Mouse (Mus musculus): ENCODE measurements around the gene Rin2. TPM values are rescaled to one million over a fixed set of nuclear protein-coding genes. Genes with fewer than 3 reads are reported as not detected.

Gene Rin2
- polyA plus RNA-seq, 1 experiment from 2014 or later, result 21.4 TPM

DNA sequence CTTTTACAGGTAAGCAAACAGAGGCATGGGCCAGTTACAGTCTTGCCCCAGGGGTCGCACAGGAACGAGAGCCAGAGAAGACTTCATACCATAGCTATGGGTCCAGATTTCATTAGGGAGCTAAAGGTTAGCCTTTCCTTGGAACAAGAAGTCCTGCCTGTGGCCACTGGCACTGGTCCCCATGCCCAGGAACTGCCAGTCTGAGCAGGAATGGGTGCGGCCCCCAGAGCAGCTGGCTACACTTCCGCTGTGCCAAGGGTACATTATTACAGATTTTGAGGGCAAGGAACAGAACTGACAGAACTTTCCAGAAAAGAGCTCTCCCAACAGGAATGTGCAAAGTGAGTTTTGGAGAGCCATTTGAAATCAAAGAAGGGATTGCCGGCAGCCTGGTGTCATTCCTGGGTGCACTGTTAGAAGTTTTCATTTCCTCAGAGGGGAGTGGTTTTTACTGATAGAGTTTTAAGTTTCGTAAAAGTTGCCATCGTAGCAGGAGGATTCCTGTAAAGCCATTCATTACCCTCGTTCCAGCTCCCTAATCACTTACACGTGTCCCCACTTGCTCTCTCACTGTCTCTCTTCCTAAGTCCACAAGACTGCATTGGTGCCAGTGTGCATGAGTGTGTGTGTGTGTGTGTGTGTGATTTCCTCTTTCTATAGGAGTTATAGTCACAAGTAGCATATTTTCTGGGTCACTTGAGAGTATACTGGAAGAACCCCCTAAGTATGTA is 126.5 kb downstream of the Rin2 start:
- H3K27me3 ChIP-seq (ENCODE audit: control insufficient read depth, insufficient read depth, low read length), result no peaks in the 10 kb centered on the region
- H3K36me3 ChIP-seq (ENCODE audit: control insufficient read depth, insufficient read depth), result peaks cover 6% of the 10 kb centered on the region; the same call in 1 of the 2 replicates
- H3K4me2 ChIP-seq (ENCODE audit: low read depth, low read length), result no peak overlapping the region
- H3K9me3 ChIP-seq (replicated peaks; ENCODE audit: control insufficient read depth, low read length), result no peaks in the 10 kb centered on the region
- H3K4me1 ChIP-seq (ENCODE audit: control insufficient read depth, insufficient read depth, low read length), result no peaks in the 10 kb centered on the region
- no peak overlapping the region for H3K27ac ChIP-seq (ENCODE audit: low read length)
- 84% methylated on average over 9 of the region's 9 CpGs for WGBS
- no peak for ATAC-seq (replicated peaks; ENCODE audit: extremely low read depth, insufficient read depth, low FRiP score)
- H3K9ac ChIP-seq (ENCODE audit: low read length), result no peak overlapping the region
- no peak overlapping the region for H3K4me3 ChIP-seq (ENCODE audit: low read length)

DNA sequence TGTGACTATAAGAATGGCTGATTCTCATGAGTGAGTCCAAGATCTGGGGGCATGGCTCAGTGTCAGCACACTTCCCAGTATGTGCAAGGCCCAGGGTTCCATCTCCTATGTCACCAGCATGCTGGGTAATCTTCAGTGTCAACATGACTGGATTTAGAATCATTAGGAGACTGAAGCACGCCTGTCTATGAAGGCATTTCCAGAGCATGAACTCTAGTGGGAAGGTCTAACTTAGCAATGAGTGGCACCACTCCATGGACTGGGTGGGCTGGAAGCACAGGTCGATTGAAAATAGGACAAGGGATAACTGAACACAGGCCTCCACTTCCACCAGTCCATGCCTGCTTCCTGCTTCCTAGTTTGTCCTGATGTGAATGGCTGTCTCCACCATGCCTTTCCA is 127.6 kb downstream of the Rin2 start:
- Histone ChIP-seq H3K4me1 (ENCODE audit: control insufficient read depth, insufficient read depth, low read length) (peaks cover 3% of the 10 kb centered on the region; the same call in 1 of the 2 replicates), H3K9ac (ENCODE audit: low read length) (no peak overlapping the region), H3K36me3 (ENCODE audit: control insufficient read depth, insufficient read depth) (peaks cover 6% of the 10 kb centered on the region; the same call in 1 of the 2 replicates), H3K27me3 (ENCODE audit: control insufficient read depth, insufficient read depth, low read length) (no peaks in the 10 kb centered on the region), H3K9me3 (replicated peaks; ENCODE audit: control insufficient read depth, low read length) (no peaks in the 10 kb centered on the region), H3K4me2 (ENCODE audit: low read depth, low read length) (no peak overlapping the region), H3K4me3 (ENCODE audit: low read length) (no peak overlapping the region), H3K27ac (ENCODE audit: low read length) (no peak overlapping the region)
- 76% methylated on average over 2 of the region's 2 CpGs for WGBS
- no peak for ATAC-seq (replicated peaks; ENCODE audit: extremely low read depth, insufficient read depth, low FRiP score)

DNA sequence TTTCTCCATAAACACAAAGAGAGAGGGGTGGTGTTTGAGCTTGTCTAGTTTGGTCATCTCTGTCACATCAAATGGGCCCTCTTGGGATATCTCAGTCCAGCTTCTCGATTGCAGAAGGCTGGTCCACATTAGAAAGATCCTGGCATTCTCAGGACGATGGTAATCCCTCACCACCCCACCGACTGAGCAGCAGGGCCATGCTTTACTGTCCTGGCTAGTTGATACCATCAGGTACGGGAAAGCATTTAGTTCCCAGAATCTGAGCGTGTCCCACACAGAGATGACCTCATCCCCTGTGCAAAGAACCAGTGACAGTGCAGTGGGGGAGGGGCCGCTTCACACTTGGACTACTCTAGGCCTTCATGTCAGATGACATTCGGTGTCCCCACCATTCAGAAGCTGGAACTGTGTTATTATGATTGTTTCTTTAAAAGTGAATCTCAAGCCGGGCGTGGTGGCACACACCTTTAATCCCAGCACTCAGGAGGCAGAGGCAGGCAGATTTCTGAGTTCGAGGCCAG is 128.9 kb downstream of the Rin2 start:
- H3K36me3 ChIP-seq (ENCODE audit: control insufficient read depth, insufficient read depth), result peaks cover 6% of the 10 kb centered on the region; the same call in 1 of the 2 replicates
- H3K4me1 ChIP-seq (ENCODE audit: control insufficient read depth, insufficient read depth, low read length), result peaks cover 3% of the 10 kb centered on the region; the same call in 1 of the 2 replicates
- H3K27me3 ChIP-seq (ENCODE audit: control insufficient read depth, insufficient read depth, low read length), result no peaks in the 10 kb centered on the region
- H3K9me3 ChIP-seq (replicated peaks; ENCODE audit: control insufficient read depth, low read length), result no peaks in the 10 kb centered on the region
- 89% methylated on average over 10 of the region's 10 CpGs for WGBS
- no peak overlapping the region for H3K27ac ChIP-seq (ENCODE audit: low read length)
- no peak overlapping the region for H3K9ac ChIP-seq (ENCODE audit: low read length)
- H3K4me3 ChIP-seq (ENCODE audit: low read length), result no peak overlapping the region
- no peak overlapping the region for H3K4me2 ChIP-seq (ENCODE audit: low read depth, low read length)
- no peak for ATAC-seq (replicated peaks; ENCODE audit: extremely low read depth, insufficient read depth, low FRiP score)

DNA sequence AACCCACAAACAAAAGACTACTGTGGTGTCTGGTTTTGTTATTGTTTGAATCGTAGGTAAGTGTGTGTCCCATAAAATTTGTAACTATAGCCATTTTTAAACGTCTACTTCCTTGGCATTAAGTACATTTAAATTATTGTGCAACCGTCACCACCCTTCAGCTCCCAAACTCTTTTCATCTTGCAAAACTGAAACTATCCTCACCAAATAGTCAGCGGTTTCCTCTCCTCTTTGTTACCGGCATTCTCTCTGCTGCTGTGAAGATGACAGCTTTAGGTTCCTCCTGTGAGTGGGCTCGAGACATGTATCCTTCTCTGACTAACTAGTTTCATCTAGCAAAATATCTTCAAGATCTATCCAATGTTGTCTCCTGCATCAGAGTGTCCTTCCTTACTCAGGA is 129.5 kb downstream of the Rin2 start:
- no peak for ATAC-seq (replicated peaks; ENCODE audit: extremely low read depth, insufficient read depth, low FRiP score)

DNA sequence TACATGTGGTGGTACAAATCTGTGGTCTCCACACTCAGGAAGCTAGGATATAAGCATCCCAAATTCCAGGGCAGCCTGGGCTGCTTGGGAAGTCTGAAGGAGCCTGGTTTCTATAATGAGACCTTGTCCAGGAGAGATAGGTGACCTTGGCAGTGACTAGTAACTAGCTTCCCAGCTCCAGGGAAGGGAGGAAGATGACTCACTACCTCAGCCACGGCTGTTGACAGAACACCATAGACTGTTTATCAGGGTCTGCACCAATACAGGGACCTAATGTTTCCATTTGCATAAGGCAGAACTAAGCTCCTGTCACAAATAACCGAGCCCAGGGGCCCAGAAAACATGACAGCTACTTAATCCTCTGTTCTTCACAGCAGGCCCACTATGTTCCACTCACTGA is 132.3 kb downstream of the Rin2 start:
- Histone ChIP-seq H3K4me3 (ENCODE audit: low read length) (no peak overlapping the region), H3K27me3 (ENCODE audit: control insufficient read depth, insufficient read depth, low read length) (no peaks in the 10 kb centered on the region), H3K9me3 (replicated peaks; ENCODE audit: control insufficient read depth, low read length) (no peaks in the 10 kb centered on the region), H3K9ac (ENCODE audit: low read length) (no peak overlapping the region), H3K36me3 (ENCODE audit: control insufficient read depth, insufficient read depth) (peaks cover 6% of the 10 kb centered on the region; the same call in 1 of the 2 replicates), H3K27ac (ENCODE audit: low read length) (no peak overlapping the region; the same call in 1 of the 2 replicates), H3K4me1 (ENCODE audit: control insufficient read depth, insufficient read depth, low read length) (peaks cover 3% of the 10 kb centered on the region; the same call in 1 of the 2 replicates), H3K4me2 (ENCODE audit: low read depth, low read length) (no peak overlapping the region)
- no peak for ATAC-seq (replicated peaks; ENCODE audit: extremely low read depth, insufficient read depth, low FRiP score)
- WGBS, result 34% methylated on average over 2 of the region's 2 CpGs

More for the DNA sequence above, 129.5 kb downstream of the Rin2 start:
- no peak overlapping the region for H3K27ac ChIP-seq (ENCODE audit: low read length)
- H3K4me3 ChIP-seq (ENCODE audit: low read length), result no peak overlapping the region
- peaks cover 6% of the 10 kb centered on the region; the same call in 1 of the 2 replicates for H3K36me3 ChIP-seq (ENCODE audit: control insufficient read depth, insufficient read depth)
- no peak overlapping the region for H3K9ac ChIP-seq (ENCODE audit: low read length)
- 87% methylated on average over 6 of the region's 6 CpGs for WGBS
- no peaks in the 10 kb centered on the region for H3K27me3 ChIP-seq (ENCODE audit: control insufficient read depth, insufficient read depth, low read length)
- no peak overlapping the region for H3K4me2 ChIP-seq (ENCODE audit: low read depth, low read length)
- H3K4me1 ChIP-seq (ENCODE audit: control insufficient read depth, insufficient read depth, low read length), result peaks cover 3% of the 10 kb centered on the region; the same call in 1 of the 2 replicates
- H3K9me3 ChIP-seq (replicated peaks; ENCODE audit: control insufficient read depth, low read length), result no peaks in the 10 kb centered on the region

DNA sequence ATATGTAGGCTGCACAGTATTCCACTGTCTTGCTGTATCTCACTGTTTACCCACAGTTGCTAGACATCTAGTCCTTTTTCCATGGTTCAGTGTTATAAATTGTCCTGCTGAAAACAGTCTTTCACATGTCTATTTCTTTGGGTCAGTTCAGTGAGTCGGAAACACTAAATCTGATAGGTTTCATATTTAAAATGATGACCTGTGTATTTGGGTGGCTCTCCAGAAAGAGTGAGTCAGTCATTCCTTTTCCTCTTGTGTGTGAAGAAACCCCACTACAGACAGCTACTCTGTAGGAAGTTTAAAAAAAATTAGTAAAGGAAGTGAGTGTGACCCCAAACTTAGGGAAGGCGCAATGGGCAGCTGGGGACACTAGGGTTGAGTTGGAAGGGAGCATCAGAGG is 133.2 kb downstream of the Rin2 start:
- H3K4me2 ChIP-seq (ENCODE audit: low read depth, low read length), result no peak overlapping the region
- no peaks in the 10 kb centered on the region for H3K27me3 ChIP-seq (ENCODE audit: control insufficient read depth, insufficient read depth, low read length)
- ATAC-seq (replicated peaks; ENCODE audit: extremely low read depth, insufficient read depth, low FRiP score), result no peak
- H3K9ac ChIP-seq (ENCODE audit: low read length), result no peak overlapping the region
- H3K36me3 ChIP-seq (ENCODE audit: control insufficient read depth, insufficient read depth), result peaks cover 6% of the 10 kb centered on the region; the same call in 1 of the 2 replicates
- 89% methylated on average over 2 of the region's 2 CpGs for WGBS
- no peaks in the 10 kb centered on the region for H3K9me3 ChIP-seq (replicated peaks; ENCODE audit: control insufficient read depth, low read length)
- no peak overlapping the region for H3K27ac ChIP-seq (ENCODE audit: low read length)
- no peak overlapping the region for H3K4me3 ChIP-seq (ENCODE audit: low read length)
- peaks cover 3% of the 10 kb centered on the region; the same call in 1 of the 2 replicates for H3K4me1 ChIP-seq (ENCODE audit: control insufficient read depth, insufficient read depth, low read length)

DNA sequence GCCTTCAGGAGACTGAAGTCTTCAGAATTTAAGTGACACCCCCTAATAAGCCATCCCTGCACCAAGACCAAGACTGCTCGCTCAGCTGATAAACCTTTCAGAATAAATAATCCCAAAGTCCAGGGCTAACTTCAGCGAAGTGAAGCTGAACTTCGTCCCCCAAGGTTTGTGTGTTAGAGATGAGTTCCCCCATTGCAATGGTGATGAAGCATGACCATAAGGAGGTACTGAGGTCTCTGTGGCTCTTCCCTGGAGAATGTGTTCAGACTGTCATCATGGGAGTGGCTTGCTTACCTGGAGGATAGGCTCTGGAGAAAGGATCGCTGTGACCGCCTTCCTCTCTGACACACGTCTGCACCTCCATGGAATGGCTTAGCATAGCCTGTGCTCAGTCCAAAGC is 133.7 kb downstream of the Rin2 start:
- Histone ChIP-seq H3K4me2 (ENCODE audit: low read depth, low read length) (no peak overlapping the region), H3K9ac (ENCODE audit: low read length) (no peak overlapping the region), H3K4me1 (ENCODE audit: control insufficient read depth, insufficient read depth, low read length) (peaks cover 3% of the 10 kb centered on the region; the same call in 1 of the 2 replicates), H3K9me3 (replicated peaks; ENCODE audit: control insufficient read depth, low read length) (no peaks in the 10 kb centered on the region), H3K27ac (ENCODE audit: low read length) (no peak overlapping the region), H3K27me3 (ENCODE audit: control insufficient read depth, insufficient read depth, low read length) (no peaks in the 10 kb centered on the region), H3K36me3 (ENCODE audit: control insufficient read depth, insufficient read depth) (peaks cover 6% of the 10 kb centered on the region; the same call in 1 of the 2 replicates), H3K4me3 (ENCODE audit: low read length) (no peak overlapping the region)
- ATAC-seq (replicated peaks; ENCODE audit: extremely low read depth, insufficient read depth, low FRiP score), result no peak
- WGBS, result 89% methylated on average over 6 of the region's 6 CpGs

DNA sequence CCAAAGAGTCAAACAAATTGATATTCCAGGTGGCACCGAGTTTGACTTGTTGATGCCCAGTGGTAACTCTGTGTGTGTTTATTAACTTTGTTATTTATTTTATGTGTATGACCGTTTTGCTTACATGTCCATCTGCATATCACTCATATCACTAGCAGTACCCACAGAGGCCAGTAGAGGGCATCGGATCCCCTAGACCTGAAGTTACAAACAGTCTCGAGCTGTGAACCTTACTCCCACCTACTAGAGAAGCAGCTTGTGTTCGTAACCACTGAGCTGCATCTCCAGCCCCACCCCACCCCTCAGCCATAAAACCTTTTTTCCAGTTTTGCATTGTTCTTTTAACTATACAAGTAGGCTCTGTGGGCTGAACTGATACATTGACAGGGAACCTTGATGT is 135.7 kb downstream of the Rin2 start:
- Histone ChIP-seq H3K9me3 (replicated peaks; ENCODE audit: control insufficient read depth, low read length) (peaks cover 2% of the 10 kb centered on the region; the same call in 1 of the 2 replicates), H3K9ac (ENCODE audit: low read length) (no peak overlapping the region), H3K4me2 (ENCODE audit: low read depth, low read length) (no peak overlapping the region), H3K27ac (ENCODE audit: low read length) (no peak overlapping the region), H3K4me1 (ENCODE audit: control insufficient read depth, insufficient read depth, low read length) (peaks cover 3% of the 10 kb centered on the region; the same call in 1 of the 2 replicates), H3K4me3 (ENCODE audit: low read length) (no peak overlapping the region), H3K27me3 (ENCODE audit: control insufficient read depth, insufficient read depth, low read length) (no peaks in the 10 kb centered on the region), H3K36me3 (ENCODE audit: control insufficient read depth, insufficient read depth) (no peaks in the 10 kb centered on the region)
- no peak for ATAC-seq (replicated peaks; ENCODE audit: extremely low read depth, insufficient read depth, low FRiP score)
- 59% methylated on average over 5 of the region's 5 CpGs for WGBS

DNA sequence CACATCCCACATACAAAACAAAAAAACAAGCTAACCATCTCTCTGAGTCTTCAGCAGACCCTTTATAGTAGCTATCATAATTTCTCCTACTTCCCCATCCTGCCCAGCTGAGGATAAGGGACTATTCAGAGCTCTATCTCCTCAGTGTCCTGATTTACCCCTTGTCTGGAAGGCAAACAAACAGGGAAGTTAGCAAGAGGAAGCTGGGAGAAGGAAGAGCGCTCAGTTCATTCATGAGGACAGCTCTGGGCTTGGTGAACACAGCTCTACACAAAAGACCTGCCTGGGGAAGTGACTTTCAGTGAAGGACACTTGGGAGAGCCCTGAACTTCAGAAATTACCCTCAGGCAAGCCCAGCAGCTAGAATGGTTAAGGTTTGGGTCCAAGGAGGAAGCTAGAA is 137.8 kb downstream of the Rin2 start:
- H3K9me3 ChIP-seq (replicated peaks; ENCODE audit: control insufficient read depth, low read length), result peaks cover 9% of the 10 kb centered on the region
- H3K4me3 ChIP-seq (ENCODE audit: low read length), result no peak overlapping the region
- H3K27ac ChIP-seq (ENCODE audit: low read length), result no peak overlapping the region
- H3K27me3 ChIP-seq (ENCODE audit: control insufficient read depth, insufficient read depth, low read length), result no peaks in the 10 kb centered on the region
- 0 out of 2 replicates have a peak, but pooled peaks cover 6% of the 10 kb centered on the region for H3K36me3 ChIP-seq (ENCODE audit: control insufficient read depth, insufficient read depth)
- H3K4me1 ChIP-seq (ENCODE audit: control insufficient read depth, insufficient read depth, low read length), result peaks cover 10% of the 10 kb centered on the region
- ATAC-seq (replicated peaks; ENCODE audit: extremely low read depth, insufficient read depth, low FRiP score), result no peak
- H3K4me2 ChIP-seq (ENCODE audit: low read depth, low read length), result no peak overlapping the region
- H3K9ac ChIP-seq (ENCODE audit: low read length), result no peak overlapping the region
- WGBS, result 84% methylated on average over 1 of the region's 1 CpGs
